8 mouse cellular contexts compared by ENCODE assay signal in the genomic region with DNA sequence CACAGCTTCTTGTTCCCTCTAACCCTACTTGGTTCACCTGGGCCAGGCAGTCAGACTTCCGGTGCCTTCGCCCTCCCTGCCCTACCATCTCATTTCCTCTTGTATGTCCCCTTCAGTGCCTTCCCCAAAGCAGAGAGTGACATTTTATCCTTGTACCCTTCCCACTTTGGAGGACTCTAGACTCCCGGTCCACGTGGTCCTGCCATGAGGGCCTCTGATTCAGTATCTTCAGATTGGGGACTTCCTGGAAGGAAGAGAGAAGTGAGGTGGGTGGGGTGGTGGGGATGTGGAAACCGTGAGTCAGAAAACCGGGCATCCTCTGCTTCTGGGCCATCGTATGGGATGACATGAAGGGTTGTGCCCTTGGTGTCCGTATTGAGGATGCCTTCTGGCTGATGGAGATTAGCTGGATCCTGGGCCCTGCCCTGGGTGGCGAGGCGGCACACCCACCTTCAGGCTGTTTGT. TPM values are rescaled to one million over a fixed set of nuclear protein-coding genes. Genes with fewer than 3 reads are reported as not detected.
A peak's percentile ranks its signal among the peaks of the same experiment; 100 is the strongest.
DNase-seq lines count a peak whose midpoint lies in the region; ATAC-seq and TF ChIP-seq lines count a peak whose summit lies in the region.

No protein-coding gene starts in this region.

- no peaks in the 10 kb centered on the region for H3K9me3 ChIP-seq in hindbrain, postnatal 0 days (ENCODE audit: low read length)
- H3K9me3 ChIP-seq in lung, embryonic 14.5 days (ENCODE audit: low read depth, low read length) = no peaks in the 10 kb centered on the region
- no peaks in the 10 kb centered on the region for H3K9me3 ChIP-seq in neural tube, embryonic 14.5 days (ENCODE audit: control insufficient read depth, low read length)

- no peaks in the 10 kb centered on the region for H3K27me3 ChIP-seq in hindbrain, postnatal 0 days (ENCODE audit: insufficient read depth, low read length)
- no peaks in the 10 kb centered on the region for H3K27me3 ChIP-seq in lung, embryonic 14.5 days (ENCODE audit: insufficient read depth, low read length)
- H3K27me3 ChIP-seq in neural tube, embryonic 14.5 days (ENCODE audit: control insufficient read depth, insufficient read depth, low read length) = no peaks in the 10 kb centered on the region

- H3K36me3 ChIP-seq in hindbrain, postnatal 0 days (ENCODE audit: insufficient read depth, low read length) = no peaks in the 10 kb centered on the region
- peaks cover 11% of the 10 kb centered on the region; the same call in 1 of the 2 replicates for H3K36me3 ChIP-seq in lung, embryonic 14.5 days (ENCODE audit: insufficient read depth)
- H3K36me3 ChIP-seq in neural tube, embryonic 14.5 days (ENCODE audit: control insufficient read depth, insufficient read depth, low read length) = no peaks in the 10 kb centered on the region

- peak; percentile 19 for DNase-seq in MN1 (ENCODE audit: low spot score)
- no peak for DNase-seq in hindbrain, postnatal 0 days (ENCODE audit: low spot score)
- DNase-seq in lung, embryonic 14.5 days = peak; percentile 9
- no peak for DNase-seq in cerebellum, postnatal 25 days
- DNase-seq in adrenal gland, postnatal 4 days (ENCODE audit: low spot score in 2 of 2) = no peak
- no peak for DNase-seq in cerebellum, adult 9-11 months

- no peak overlapping the region for H3K9ac ChIP-seq in hindbrain, postnatal 0 days (replicated peaks; ENCODE audit: low read length)
- peak overlapping the region; percentile 72 for H3K9ac ChIP-seq in lung, embryonic 14.5 days
- no peak overlapping the region for H3K9ac ChIP-seq in neural tube, embryonic 14.5 days (replicated peaks; ENCODE audit: low read depth, low read length)

- no peaks in the 10 kb centered on the region for H3K4me1 ChIP-seq in hindbrain, postnatal 0 days (ENCODE audit: insufficient read depth, low read length)
- H3K4me1 ChIP-seq in lung, embryonic 14.5 days (ENCODE audit: insufficient read depth) = peaks cover 10% of the 10 kb centered on the region
- peaks cover 8% of the 10 kb centered on the region; the same call in 1 of the 2 replicates for H3K4me1 ChIP-seq in neural tube, embryonic 14.5 days (ENCODE audit: control insufficient read depth, insufficient read depth, low read length)

- ATAC-seq in erythroblast, adult 5-6 weeks (replicated peaks; ENCODE audit: low FRiP score, poor library complexity, severe bottlenecking) = peak; percentile 80
- no peak for ATAC-seq in hindbrain, postnatal 0 days
- peak; percentile 13; the same call in 1 of the 2 replicates for ATAC-seq in lung, embryonic 14.5 days (ENCODE audit: insufficient read depth)
- no peak for ATAC-seq in neural tube, embryonic 14.5 days (ENCODE audit: low read depth)

- H3K27ac ChIP-seq in hindbrain, postnatal 0 days = no peak overlapping the region
- H3K27ac ChIP-seq in lung, embryonic 14.5 days (ENCODE audit: low read depth) = peak overlapping the region; percentile 65
- no peak overlapping the region for H3K27ac ChIP-seq in neural tube, embryonic 14.5 days (ENCODE audit: low read depth, low read length)

- 42% methylated on average over 10 of the region's 10 CpGs for WGBS in hindbrain, postnatal 0 days
- 25% methylated on average over 10 of the region's 10 CpGs for WGBS in lung, embryonic 14.5 days
- WGBS in neural tube, embryonic 14.5 days = 28% methylated on average over 10 of the region's 10 CpGs

- peak overlapping the region; percentile 99 for H3K4me2 ChIP-seq in hindbrain, postnatal 0 days (ENCODE audit: low read depth, low read length)
- H3K4me2 ChIP-seq in lung, embryonic 14.5 days = peak overlapping the region; percentile 100
- H3K4me2 ChIP-seq in neural tube, embryonic 14.5 days (ENCODE audit: low read depth, low read length) = peak overlapping the region; percentile 88; the same call in 1 of the 2 replicates

- no peak overlapping the region for H3K4me3 ChIP-seq in hindbrain, postnatal 0 days (ENCODE audit: low read length)
- peak overlapping the region; percentile 71 for H3K4me3 ChIP-seq in lung, embryonic 14.5 days (ENCODE audit: low read depth, low read length)
- H3K4me3 ChIP-seq in neural tube, embryonic 14.5 days (ENCODE audit: low read depth, low read length) = no peak overlapping the region; the same call in 1 of the 2 replicates

- TF ChIP-seq CTCF in hindbrain, postnatal 0 days (IDR thresholded peaks at IDR 0.05; ENCODE audit: low read depth) = no peak
- TF ChIP-seq CTCF in lung, embryonic 14.5 days (IDR thresholded peaks at IDR 0.05; ENCODE audit: low read depth) = no peak

RNA-seq across cellular contexts. Expression of gene Slc1a5, which starts 2.1 kb away (rescaled TPM):
- total RNA-seq in erythroblast, adult 5-6 weeks (2015; ENCODE audit: low replicate concordance) = 655 and 701 TPM in 2 replicates
- total RNA-seq in erythroblast, adult 5-6 weeks (2017; ENCODE audit: low replicate concordance) = 713 and 810 TPM in 2 replicates
- 18.1 and 19.2 TPM in 2 replicates for total RNA-seq in hindbrain, postnatal 0 days (2014; rRNA removed)
- 9.5 and 9.7 TPM in 2 replicates for polyA plus RNA-seq in hindbrain, postnatal 0 days (2015; fragmentation: Nextera tagmentation; extraction: Ambion mirVana)
- 32.6 and 35.7 TPM in 2 replicates for polyA plus RNA-seq in lung, embryonic 14.5 days (2014; fragmentation: Nextera tagmentation; extraction: Ambion mirVana)
- polyA plus RNA-seq in neural tube, embryonic 14.5 days (2014; fragmentation: Nextera tagmentation; extraction: Ambion mirVana) = 4.5 and 4.6 TPM in 2 replicates
- 10 to 100 TPM; 60.8 to 61.0 TPM for total RNA-seq in adrenal gland, postnatal 4 days (2021)

RNA-seq across cellular contexts. Expression of gene Strn4, which starts 32.4 kb away (rescaled TPM):
- total RNA-seq in erythroblast, adult 5-6 weeks (2015; ENCODE audit: low replicate concordance) = 21.5 and 22.4 TPM in 2 replicates
- 34.3 and 69.7 TPM in 2 replicates for total RNA-seq in erythroblast, adult 5-6 weeks (2017; ENCODE audit: low replicate concordance)
- total RNA-seq in hindbrain, postnatal 0 days (2014; rRNA removed) = 234 and 248 TPM in 2 replicates
- 128 and 141 TPM in 2 replicates for polyA plus RNA-seq in hindbrain, postnatal 0 days (2015; fragmentation: Nextera tagmentation; extraction: Ambion mirVana)
- polyA plus RNA-seq in lung, embryonic 14.5 days (2014; fragmentation: Nextera tagmentation; extraction: Ambion mirVana) = 117 and 134 TPM in 2 replicates
- 191 and 199 TPM in 2 replicates for polyA plus RNA-seq in neural tube, embryonic 14.5 days (2014; fragmentation: Nextera tagmentation; extraction: Ambion mirVana)
- 100 to 1,000 TPM in 1 of 2 experiments, 10 to 100 TPM in 1; 96.9 to 106 TPM for total RNA-seq in adrenal gland, postnatal 4 days (2021)

RNA-seq across cellular contexts. Expression of gene Fkrp, which starts 33.3 kb away (rescaled TPM):
- total RNA-seq in erythroblast, adult 5-6 weeks (2015; ENCODE audit: low replicate concordance) = 2.5 and 4.2 TPM in 2 replicates
- total RNA-seq in erythroblast, adult 5-6 weeks (2017; ENCODE audit: low replicate concordance) = 3.1 and 8.0 TPM in 2 replicates
- total RNA-seq in hindbrain, postnatal 0 days (2014; rRNA removed) = 63.1 and 73.8 TPM in 2 replicates
- 45.2 and 45.4 TPM in 2 replicates for polyA plus RNA-seq in hindbrain, postnatal 0 days (2015; fragmentation: Nextera tagmentation; extraction: Ambion mirVana)
- 27.7 and 31.9 TPM in 2 replicates for polyA plus RNA-seq in lung, embryonic 14.5 days (2014; fragmentation: Nextera tagmentation; extraction: Ambion mirVana)
- 44.5 and 51.5 TPM in 2 replicates for polyA plus RNA-seq in neural tube, embryonic 14.5 days (2014; fragmentation: Nextera tagmentation; extraction: Ambion mirVana)
- 10 to 100 TPM; 26.3 to 29.0 TPM for total RNA-seq in adrenal gland, postnatal 4 days (2021)

RNA-seq across cellular contexts. Expression of gene Ap2s1, which starts 45.0 kb away (rescaled TPM):
- total RNA-seq in erythroblast, adult 5-6 weeks (2015; ENCODE audit: low replicate concordance) = 46.5 and 57.5 TPM in 2 replicates
- total RNA-seq in erythroblast, adult 5-6 weeks (2017; ENCODE audit: low replicate concordance) = 19.8 and 25.9 TPM in 2 replicates
- 556 and 619 TPM in 2 replicates for total RNA-seq in hindbrain, postnatal 0 days (2014; rRNA removed)
- 501 and 524 TPM in 2 replicates for polyA plus RNA-seq in hindbrain, postnatal 0 days (2015; fragmentation: Nextera tagmentation; extraction: Ambion mirVana)
- 287 and 295 TPM in 2 replicates for polyA plus RNA-seq in lung, embryonic 14.5 days (2014; fragmentation: Nextera tagmentation; extraction: Ambion mirVana)
- 404 and 458 TPM in 2 replicates for polyA plus RNA-seq in neural tube, embryonic 14.5 days (2014; fragmentation: Nextera tagmentation; extraction: Ambion mirVana)
- total RNA-seq in adrenal gland, postnatal 4 days (2021) = 100 to 1,000 TPM; 169 to 179 TPM

RNA-seq across cellular contexts. Expression of gene Prkd2, which starts 59.4 kb away (rescaled TPM):
- total RNA-seq in erythroblast, adult 5-6 weeks (2015; ENCODE audit: low replicate concordance) = 4.6 and 18.8 TPM in 2 replicates
- total RNA-seq in erythroblast, adult 5-6 weeks (2017; ENCODE audit: low replicate concordance) = 2.5 and 5.1 TPM in 2 replicates
- total RNA-seq in hindbrain, postnatal 0 days (2014; rRNA removed) = 4.3 and 5.4 TPM in 2 replicates
- 4.3 and 4.8 TPM in 2 replicates for polyA plus RNA-seq in hindbrain, postnatal 0 days (2015; fragmentation: Nextera tagmentation; extraction: Ambion mirVana)
- 19.6 and 20.2 TPM in 2 replicates for polyA plus RNA-seq in lung, embryonic 14.5 days (2014; fragmentation: Nextera tagmentation; extraction: Ambion mirVana)
- 4.5 and 7.4 TPM in 2 replicates for polyA plus RNA-seq in neural tube, embryonic 14.5 days (2014; fragmentation: Nextera tagmentation; extraction: Ambion mirVana)
- total RNA-seq in adrenal gland, postnatal 4 days (2021) = 10 to 100 TPM; 22.0 to 22.2 TPM

Comparison
In these comparisons a context has a peak if more than half of its experiments do, and no peak if none do; other contexts are left out.
1. DNase-seq: peak in MN1 (single experiment) and lung, embryonic 14.5 days (single experiment); none in hindbrain, postnatal 0 days (single experiment), cerebellum, postnatal 25 days (0 of 2), adrenal gland, postnatal 4 days (0 of 2) and cerebellum, adult 9-11 months (single experiment).
2. ATAC-seq: peak in erythroblast, adult 5-6 weeks (single experiment) and lung, embryonic 14.5 days (single experiment); none in hindbrain, postnatal 0 days (single experiment) and neural tube, embryonic 14.5 days (single experiment).
3. RNA of gene Slc1a5, which starts 2.1 kb away (total RNA-seq): 655 to 810 TPM in erythroblast, adult 5-6 weeks; 60.8 to 61.0 TPM in adrenal gland, postnatal 4 days and 18.1 to 19.2 TPM in hindbrain, postnatal 0 days; every median in the first group is over 10 times any median in the second.
4. Peak in every context shown above with its lines, with median percentiles within 50 percentile points of each other: H3K4me2 ChIP-seq.